Mouse (Mus musculus) urinary bladder, adult 18-20 months (tissue): ENCODE results near the gene N4bp2l1.

Experiments used
- DNase-seq, 2 experiments: peaks; one replicate each; pipeline ENCODE4 v3.0.0; 2022; ENCODE audit warnings: low spot score in 2 of 2, mixed read lengths in 2 of 2

Gene N4bp2l1

DNA sequence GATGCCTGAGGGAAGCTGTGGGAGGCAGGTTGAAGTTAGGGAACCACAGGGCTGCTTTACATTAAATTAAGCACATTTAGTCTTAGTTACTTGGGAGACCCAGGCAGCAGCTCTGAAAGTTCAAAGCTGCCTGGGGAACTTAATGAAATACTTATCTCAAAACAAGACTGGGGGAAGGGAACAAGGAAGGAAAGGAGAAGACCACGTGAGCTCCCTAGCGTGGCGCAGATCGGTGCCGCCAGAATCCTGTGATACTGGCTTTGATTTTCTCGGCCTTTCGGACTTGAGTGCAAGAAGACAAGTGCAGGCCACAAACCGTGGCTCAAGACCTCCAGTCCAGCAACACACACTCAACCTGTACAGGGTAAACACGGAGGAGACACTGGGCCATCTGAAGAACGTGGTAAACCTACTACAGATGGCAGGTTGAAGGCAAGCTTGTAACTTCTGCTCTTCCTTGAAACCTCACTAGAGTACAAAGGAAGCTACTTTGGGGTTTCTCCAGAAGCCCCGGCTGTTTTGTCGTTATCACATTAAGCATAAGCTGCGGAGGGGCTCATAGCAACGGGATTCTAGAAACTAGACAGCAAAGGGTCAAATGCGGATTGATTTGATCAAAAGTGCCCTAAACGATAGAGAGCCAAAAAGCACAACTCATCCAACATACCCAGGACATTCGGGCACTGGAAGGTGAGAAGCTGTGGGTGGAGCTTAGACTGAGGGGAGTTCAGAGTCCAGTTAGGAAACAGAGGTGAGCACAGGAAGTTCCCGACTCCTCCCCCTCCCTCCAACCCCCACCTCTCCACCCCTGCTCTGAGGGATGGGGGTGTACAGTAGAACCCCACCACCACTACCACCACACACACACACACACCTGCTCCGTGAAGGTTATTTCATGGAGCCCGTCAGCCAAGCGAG is 1.5 kb upstream of the N4bp2l1 start:
- DNase-seq: no peak

DNA sequence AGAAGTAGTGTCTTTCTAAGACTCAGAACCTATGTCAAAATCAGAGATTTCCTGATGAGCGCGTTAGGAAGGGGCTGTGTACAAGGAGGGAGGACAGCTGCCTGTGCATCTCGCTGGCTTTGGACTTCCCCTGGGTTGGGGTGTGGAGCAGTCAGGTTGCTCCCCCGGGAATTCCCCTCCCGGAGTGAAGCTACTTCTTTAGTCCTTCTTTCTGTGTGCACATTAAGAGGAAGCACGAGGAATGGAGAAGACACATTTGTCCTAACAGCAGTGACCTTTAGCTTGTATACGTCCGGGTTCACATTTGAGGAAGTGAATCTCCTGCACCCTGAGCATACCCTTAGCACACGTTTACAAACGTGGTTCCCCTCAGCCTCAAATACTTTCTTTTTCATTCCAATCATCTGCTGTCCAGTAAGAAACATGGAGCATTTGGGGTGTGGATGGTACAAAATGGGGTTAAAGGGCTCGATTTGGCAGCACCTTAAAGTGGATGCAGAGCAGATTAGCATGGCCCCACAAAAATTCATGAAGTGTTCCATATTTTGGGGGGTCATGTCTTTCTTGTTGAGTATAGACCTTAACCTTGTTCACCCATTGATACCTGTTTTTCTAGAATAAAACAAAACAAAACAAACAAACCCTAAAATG is 1.5 kb downstream of the N4bp2l1 start:
- no peak for DNase-seq

DNA sequence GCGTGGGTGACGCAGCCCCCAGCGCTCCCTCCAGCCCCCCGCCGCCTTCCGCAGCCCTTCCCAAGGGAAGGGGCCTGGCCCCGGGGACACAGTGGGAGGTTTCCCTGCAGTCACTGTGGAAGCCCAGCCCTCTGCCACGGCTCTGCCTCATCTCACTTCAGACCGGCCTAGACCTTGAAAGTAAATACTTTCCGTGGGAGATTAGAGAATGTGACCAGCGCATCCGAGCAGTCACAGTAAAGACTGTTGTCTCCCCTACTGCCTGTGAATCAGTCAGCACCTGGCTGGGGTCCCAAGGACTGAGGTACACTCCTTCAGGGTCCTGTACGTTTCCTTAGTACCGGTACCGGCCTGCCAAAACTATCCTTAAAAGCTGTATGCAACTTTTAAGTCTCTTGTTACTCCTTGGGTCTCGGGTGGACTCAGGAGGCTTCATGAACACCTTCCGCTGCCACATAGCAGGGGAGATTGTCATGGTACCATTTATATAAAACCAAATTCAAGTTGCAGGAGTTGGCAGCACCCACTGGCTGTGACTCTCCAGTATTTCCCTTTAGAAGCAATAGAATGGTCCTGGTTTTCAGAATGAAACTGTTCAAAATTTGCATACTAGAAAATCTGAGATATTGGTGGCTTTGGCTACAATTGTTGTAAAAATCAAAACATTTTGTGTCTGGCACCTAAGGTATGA is 2.2 kb downstream of the N4bp2l1 start:
- DNase-seq: no peak

- DNase-seq: peak; percentile 45 to 69
Observed at GRCm38 (mm10) chr5:150593756-150594648, 3.0 kb downstream of the N4bp2l1 start.

- DNase-seq: peak; percentile 51 to 62
Observed at GRCm38 (mm10) chr5:150592904-150593755, 3.9 kb downstream of the N4bp2l1 start.

- no peak for DNase-seq
Observed at GRCm38 (mm10) chr5:150592186-150592903, 4.6 kb downstream of the N4bp2l1 start.

DNA sequence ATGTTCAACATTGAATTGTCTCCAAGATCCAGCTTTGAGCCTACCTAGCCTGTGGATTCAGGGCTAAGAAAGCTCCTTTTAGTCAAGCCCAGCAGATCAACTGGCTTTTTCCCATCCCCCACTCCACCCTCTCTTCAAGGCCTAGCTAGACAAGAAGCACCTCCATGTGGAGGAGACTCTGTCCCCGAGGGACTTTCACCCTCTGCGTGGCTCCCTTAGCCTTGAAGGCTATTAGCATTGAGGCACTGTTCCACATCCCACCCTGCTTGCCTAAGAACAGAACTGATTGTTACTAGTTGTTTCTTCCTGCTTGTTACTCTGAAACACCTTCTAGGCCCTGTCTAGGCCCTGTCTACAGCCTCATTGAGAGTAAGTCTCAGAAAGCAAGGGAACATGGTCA is 7.0 kb downstream of the N4bp2l1 start:
- DNase-seq: no peak

DNA sequence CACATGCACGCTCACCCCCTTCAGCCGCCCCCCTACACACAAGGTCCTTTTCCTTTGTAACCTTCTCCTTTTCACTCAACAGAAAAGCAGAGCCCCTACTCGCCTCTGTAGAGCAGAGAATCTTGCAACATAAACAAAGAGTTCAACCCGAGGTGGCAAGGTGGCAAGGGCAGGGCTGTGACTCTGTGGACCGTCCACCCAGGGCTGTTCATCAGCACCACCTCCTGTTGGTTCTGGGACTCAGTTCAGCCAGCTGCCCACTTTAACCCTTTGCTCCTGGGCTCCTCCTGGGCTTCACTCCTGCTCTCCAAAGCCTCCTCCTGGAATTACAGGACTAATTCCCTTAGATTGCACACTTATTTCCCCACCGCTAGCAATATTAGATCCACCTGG is 12.7 kb downstream of the N4bp2l1 start:
- no peak for DNase-seq

GRCm38 (mm10) chr5:150583622-150584336 is 13.2 kb downstream of the N4bp2l1 start:
- DNase-seq: no peak

GRCm38 (mm10) chr5:150583181-150583580 is 13.8 kb downstream of the N4bp2l1 start:
- DNase-seq: no peak

DNA sequence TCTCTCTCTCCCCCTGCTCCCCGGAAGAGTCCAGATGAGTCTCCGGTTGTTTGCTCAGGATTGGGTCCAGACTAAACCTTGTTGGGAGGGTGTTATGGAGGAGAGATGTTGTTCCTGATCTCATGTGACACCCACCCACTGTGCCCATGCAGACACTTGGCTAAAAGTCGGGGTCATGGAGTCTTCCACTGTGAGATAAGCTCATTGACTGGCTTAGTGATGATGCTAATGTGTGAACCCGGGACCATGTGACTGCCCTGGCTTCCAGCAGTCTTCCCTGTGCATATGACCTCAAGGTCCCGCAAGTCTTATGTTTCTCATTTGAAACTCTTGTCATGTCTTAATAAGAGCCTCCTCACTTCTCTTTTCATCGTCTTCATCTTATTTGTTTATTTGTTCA is 15.8 kb downstream of the N4bp2l1 start:
- no peak for DNase-seq

GRCm38 (mm10) chr5:150578613-150579171 is 18.3 kb downstream of the N4bp2l1 start:
- peak in 1 of 2 experiments; percentile 57 for DNase-seq

- no peak for DNase-seq
Observed at GRCm38 (mm10) chr5:150576832-150577231, 20.2 kb downstream of the N4bp2l1 start.

GRCm38 (mm10) chr5:150574885-150575284 is 22.1 kb downstream of the N4bp2l1 start:
- no peak for DNase-seq

- no peak for DNase-seq
Observed at GRCm38 (mm10) chr5:150574403-150574802, 22.6 kb downstream of the N4bp2l1 start.

- no peak for DNase-seq
Observed at GRCm38 (mm10) chr5:150570496-150571219, 26.3 kb downstream of the N4bp2l1 start.

DNA sequence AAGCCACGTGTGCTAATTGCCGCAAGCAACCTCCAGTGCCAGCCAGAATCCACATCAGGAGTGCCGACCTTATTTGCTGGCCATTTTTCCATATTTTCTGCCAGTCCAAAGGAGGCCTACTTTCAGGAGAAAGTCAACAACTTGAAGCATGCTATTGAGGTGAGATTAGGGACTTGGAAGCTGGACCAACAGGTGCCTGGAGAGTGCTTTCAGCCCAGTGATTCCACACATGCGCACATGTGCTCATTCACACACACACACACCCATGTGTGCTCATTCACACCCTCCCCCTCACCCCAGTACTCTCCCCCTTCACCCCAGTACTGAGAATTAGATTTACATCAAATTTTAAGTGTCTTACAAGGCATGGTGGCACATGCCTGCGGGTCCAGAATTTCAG is 30.0 kb downstream of the N4bp2l1 start:
- no peak for DNase-seq

DNA sequence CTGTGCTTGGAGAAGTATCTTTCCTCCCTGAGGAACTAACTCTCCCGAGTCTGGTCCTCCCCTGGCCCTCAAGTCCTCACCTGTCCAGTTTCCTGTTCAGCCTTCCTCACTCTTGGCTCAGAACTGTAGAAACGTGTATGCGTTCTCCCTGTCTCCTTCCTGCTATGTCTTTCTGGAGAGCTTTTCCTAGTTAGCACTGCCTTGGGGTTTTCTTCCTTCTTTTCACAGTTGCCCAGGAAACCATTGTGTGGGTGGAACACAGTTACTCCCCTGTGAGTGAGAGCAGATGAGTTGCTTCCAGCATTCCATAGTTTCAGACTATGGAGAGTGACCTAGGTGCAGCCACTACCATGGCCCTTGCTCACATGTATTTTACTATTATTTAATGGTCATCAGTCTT is 30.8 kb downstream of the N4bp2l1 start:
- DNase-seq: no peak
